Mouse (Mus musculus) forebrain, postnatal 0 days (tissue): Measurements from ENCODE around the gene Ankrd33b. TPM values are rescaled to one million over a fixed set of nuclear protein-coding genes. Genes with fewer than 3 reads are reported as not detected.

ENCODE experiments used
- ATAC-seq: fragments of 200-750 bp; cut with Nextera tagmentation; 2 replicates; pipeline ENCODE4 v1.8.0; 2017; ENCODE audit warnings: mild to moderate bottlenecking, moderate library complexity
- DNase-seq: peaks from one replicate; pipeline ENCODE4 v3.0.0-alpha.2; 2015
- H3K27ac ChIP-seq: fragments of 300-500 bp; sonication (generic); 2 replicates; pipeline ENCODE4 v1.5.1; 2014; ENCODE audit warnings: low read depth, mild to moderate bottlenecking, antibody characterized with exemption, low read length, moderate library complexity, mixed read lengths
- H3K27me3 ChIP-seq: fragments of 300-500 bp; sonication (generic); 2 replicates; pipeline ENCODE4 v1.6.1; 2014; ENCODE audit warnings: mild to moderate bottlenecking, low read length, mixed read lengths; ENCODE audit not compliant: insufficient read depth
- H3K36me3 ChIP-seq: fragments of 300-500 bp; sonication (generic); 2 replicates; pipeline ENCODE4 v1.6.1; 2014; ENCODE audit warnings: mild to moderate bottlenecking, moderate library complexity; ENCODE audit not compliant: insufficient read depth
- H3K4me1 ChIP-seq: fragments of 300-500 bp; sonication (generic); 2 replicates; pipeline ENCODE4 v1.6.1; 2014; ENCODE audit warnings: antibody characterized with exemption; ENCODE audit not compliant: insufficient read depth
- H3K4me2 ChIP-seq: fragments of 300-500 bp; sonication (generic); 2 replicates; pipeline ENCODE4 v1.6.1; 2014; ENCODE audit warnings: low read depth, mild to moderate bottlenecking, moderate library complexity
- H3K4me3 ChIP-seq: fragments of 300-500 bp; sonication (generic); 2 replicates; pipeline ENCODE4 v1.5.1; 2014; ENCODE audit warnings: low read depth, low read length, mixed read lengths
- H3K9ac ChIP-seq: fragments of 300-500 bp; sonication (generic); 2 replicates; pipeline ENCODE4 v1.6.1; 2014; ENCODE audit warnings: mild to moderate bottlenecking
- H3K9me3 ChIP-seq: fragments of 300-500 bp; sonication (generic); 2 replicates; pipeline ENCODE4 v1.6.1; 2016; ENCODE audit warnings: low read length
- CTCF ChIP-seq: sonication (generic); IDR thresholded peaks from 2 replicates; pipeline ENCODE4 v1.5.1; 2016; ENCODE audit warnings: antibody characterized with exemption, control low read depth, low read depth
- WGBS: fragments of 180-500 bp; shearing (Covaris S2); extraction: QIAGEN DNeasy Blood & Tissue Kit; methylation state at CpG from one replicate; pipeline ENCODE4 v1.1.7; 2014; 5-methylcytosine and 5-hydroxymethylcytosine counted together
- polyA plus RNA-seq: library from polyadenylated mRNA; unstranded; fragments of >200 nt; fragmentation: Nextera tagmentation; extraction: Ambion mirVana; gene quantifications from 2 replicates; pipeline ENCODE4 v1.2.1, GENCODE M21; 2015
- total RNA-seq: library from RNA; depleted of rRNA; stranded (reverse); fragments of >200 nt; gene quantifications from 2 replicates; pipeline ENCODE4 v1.2.3, GENCODE M21; 2014

The Ankrd33b gene
- total and polyA plus RNA-seq, 2 experiments from 2014 or later: 1.2 to 1.3 TPM

DNA sequence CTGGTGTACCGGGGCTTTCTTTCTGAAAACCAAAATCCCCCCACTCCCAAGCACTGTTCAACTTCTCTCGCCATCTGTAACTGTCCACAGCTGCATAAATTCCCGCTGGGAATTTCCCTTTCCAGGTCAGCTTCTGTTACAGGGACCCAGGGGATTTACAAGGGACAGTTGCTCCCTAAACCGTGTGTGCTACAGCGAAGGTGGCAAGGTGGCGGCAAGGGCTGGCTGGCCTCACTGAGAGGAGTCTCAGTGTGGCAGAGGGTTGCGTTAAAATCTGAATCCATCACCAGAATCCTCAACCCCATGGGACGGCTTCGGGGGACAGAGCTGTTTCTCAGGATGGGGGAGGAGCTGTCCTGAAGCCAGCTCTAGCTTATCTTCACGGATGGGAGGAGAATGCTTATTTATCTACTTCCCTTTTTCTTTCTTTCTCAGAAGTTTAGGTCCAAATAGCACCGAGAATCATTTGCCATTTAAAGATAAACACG is 1.6 kb upstream of the Ankrd33b start:
- WGBS: 20% methylated on average over 12 of the region's 12 CpGs
- Histone ChIP-seq H3K4me2 (no peak overlapping the region), H3K4me3 (no peak overlapping the region), H3K9ac (no peak overlapping the region), H3K36me3 (no peaks in the 10 kb centered on the region), H3K9me3 (no peaks in the 10 kb centered on the region), H3K27ac (no peak overlapping the region), H3K4me1 (peaks cover 9% of the 10 kb centered on the region), H3K27me3 (peaks cover 26% of the 10 kb centered on the region)
- no peak for TF ChIP-seq CTCF
- DNase-seq: no peak
- ATAC-seq: no peak

DNA sequence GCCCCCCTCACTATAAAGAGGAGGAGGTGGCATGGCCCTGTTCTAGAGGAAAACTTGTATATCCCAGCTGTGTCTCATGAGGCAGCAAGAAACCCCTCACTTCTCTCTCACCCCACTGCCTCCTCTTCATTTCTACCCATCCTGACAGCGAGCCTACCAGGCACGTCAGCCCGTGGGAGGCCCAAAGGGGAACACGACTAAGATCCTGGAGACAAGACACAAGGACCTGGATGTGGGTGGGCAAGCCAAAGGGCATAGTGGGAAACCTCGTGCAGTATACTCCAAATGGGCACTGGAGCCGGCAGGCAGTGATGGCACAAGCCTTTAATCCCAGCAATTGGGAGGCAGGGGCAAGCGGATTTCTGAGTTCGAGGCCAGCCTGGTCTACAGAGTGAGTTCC is 1.0 kb upstream of the Ankrd33b start:
- no peak for TF ChIP-seq CTCF
- Histone ChIP-seq H3K9ac (no peak overlapping the region), H3K4me3 (no peak overlapping the region), H3K36me3 (no peaks in the 10 kb centered on the region), H3K4me1 (peaks cover 9% of the 10 kb centered on the region), H3K9me3 (no peaks in the 10 kb centered on the region), H3K27ac (no peak overlapping the region), H3K4me2 (no peak overlapping the region), H3K27me3 (peaks cover 26% of the 10 kb centered on the region)
- ATAC-seq (no peak), DNase-seq (no peak)
- 30% methylated on average over 8 of the region's 8 CpGs for WGBS

DNA sequence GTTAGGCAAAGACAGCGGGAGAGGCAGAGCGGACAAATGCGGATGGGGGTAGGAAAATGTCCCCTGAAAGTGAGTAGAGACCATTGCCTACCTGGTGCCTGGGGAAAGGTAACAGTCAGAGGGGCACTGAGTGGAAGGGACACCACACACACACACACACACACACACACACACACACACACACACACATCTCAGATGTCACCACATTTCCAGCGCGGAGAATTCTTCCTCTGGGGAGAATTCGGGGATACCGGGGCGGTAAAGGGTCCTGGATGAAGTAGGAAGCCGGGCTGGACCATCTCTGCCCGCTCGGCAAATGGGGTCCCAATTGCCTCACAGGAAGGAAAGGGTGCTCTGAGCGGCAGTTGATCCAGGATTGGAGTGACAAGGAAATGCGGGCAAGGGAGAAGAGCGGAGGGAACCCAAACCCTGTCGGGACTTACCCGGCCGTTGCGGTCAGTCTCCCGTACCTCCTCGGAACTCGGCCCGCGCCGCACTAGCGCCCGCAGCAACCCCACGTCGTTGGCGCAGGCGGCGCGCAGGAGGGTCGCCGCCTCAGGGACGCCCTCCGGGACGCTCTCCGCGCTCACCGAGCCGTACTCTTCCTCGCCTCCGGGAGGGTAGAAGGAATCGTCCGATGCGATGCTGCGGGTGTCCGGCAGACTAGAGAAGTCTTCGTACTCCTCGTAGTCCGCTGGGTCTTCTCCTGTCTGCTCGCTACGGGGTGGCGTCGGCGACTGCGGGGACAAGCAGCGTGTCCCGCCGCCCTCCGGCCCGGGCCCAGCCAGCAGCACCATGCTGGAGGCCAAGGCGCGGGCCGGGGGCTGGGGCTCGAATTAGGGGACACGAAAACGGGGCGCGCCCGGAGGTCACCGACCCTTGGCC is 688 bp downstream of the Ankrd33b start:
- peaks cover 9% of the 10 kb centered on the region for H3K4me1 ChIP-seq
- H3K9me3 ChIP-seq: no peaks in the 10 kb centered on the region
- H3K27me3 ChIP-seq: peaks cover 26% of the 10 kb centered on the region
- ATAC-seq (peak; percentile 39), DNase-seq (no peak)
- WGBS: 1% methylated on average over 72 of the region's 72 CpGs
- H3K9ac ChIP-seq: peak overlapping the region; percentile 43
- no peak for TF ChIP-seq CTCF
- no peak overlapping the region for H3K27ac ChIP-seq
- H3K4me2 ChIP-seq: peak overlapping the region; percentile 86
- H3K36me3 ChIP-seq: no peaks in the 10 kb centered on the region
- H3K4me3 ChIP-seq: peak overlapping the region; percentile 55

DNA sequence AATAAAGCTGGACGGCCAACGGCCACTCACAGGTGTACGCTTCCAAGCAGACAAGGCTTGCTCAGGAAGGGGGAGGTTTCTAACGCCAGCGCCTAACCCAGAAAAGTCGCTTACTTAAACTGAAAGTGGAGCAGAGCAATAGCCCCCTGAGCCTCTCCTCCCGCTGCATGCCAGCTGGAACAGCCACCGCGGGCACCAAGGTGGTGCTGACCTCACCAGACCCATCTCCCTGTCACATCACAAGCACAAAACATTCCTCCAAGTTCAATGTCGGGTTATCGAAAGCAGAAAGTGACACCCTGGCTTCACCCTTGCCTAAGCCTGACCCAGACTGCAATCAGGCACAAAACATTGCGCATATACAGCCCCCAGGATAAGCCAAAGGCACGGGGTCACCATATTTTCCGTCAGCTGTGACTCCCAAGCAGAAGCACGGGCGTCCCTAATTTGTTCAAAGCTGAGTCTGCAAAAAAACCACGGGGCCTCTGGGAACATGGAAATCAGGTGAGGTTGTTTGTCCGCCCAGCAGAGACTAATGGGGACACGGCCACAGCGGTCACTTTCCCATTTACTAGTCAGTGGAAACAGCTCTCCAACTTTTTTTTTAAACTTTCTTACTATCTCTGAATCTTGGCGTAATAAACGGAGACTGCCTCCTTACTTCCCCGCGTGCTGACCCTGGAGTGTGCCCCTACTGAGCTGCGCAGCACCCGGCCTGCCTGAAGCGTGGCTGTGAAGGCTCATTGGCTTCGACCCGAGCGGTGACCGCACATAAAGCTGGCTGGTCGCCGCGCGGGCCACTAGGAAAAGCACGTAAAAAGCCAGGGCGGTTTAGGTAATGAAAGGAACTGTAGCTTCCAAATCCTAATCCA is 1.6 kb downstream of the Ankrd33b start:
- Histone ChIP-seq H3K36me3 (no peaks in the 10 kb centered on the region), H3K4me1 (peaks cover 9% of the 10 kb centered on the region), H3K9ac (no peak overlapping the region; the same call in 1 of the 2 replicates), H3K27ac (no peak overlapping the region), H3K9me3 (no peaks in the 10 kb centered on the region), H3K4me3 (peak overlapping the region; percentile 55), H3K4me2 (peak overlapping the region; percentile 86), H3K27me3 (peaks cover 26% of the 10 kb centered on the region)
- DNase-seq (no peak), ATAC-seq (no peak)
- TF ChIP-seq CTCF: no peak
- 4% methylated on average over 37 of the region's 37 CpGs for WGBS

DNA sequence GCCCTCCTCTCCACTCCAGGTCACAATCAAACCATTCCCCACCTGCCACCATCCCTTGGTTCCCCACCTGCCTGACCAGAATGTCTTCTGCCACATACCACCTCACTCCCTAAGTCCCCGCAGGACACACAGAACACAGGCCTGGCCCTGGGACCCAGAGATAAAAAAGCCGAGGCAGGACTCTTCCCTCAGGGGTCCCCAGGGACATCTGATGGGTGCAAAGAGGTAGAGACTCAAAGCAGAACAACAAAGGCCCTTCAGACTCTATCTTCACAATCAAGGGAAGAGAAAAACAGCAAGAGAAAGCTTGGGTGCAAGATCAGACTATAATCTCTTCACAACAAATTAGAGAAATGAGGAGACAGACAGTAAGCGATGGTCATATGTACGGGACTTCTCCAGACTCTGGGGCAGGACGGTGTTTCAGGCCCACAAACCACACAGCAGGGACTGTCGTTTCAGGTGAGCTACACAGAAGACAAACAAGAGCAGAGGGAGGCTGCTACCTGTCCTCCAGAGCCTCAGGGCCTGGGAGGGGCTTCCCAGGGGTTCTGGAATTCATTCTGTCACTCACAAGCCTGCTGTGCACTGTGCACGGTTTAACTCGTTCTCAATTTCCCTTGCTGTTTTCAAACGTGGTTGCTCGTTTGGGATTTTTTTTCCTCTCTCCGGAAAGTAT is 2.3 kb downstream of the Ankrd33b start:
- peaks cover 26% of the 10 kb centered on the region for H3K27me3 ChIP-seq

DNA sequence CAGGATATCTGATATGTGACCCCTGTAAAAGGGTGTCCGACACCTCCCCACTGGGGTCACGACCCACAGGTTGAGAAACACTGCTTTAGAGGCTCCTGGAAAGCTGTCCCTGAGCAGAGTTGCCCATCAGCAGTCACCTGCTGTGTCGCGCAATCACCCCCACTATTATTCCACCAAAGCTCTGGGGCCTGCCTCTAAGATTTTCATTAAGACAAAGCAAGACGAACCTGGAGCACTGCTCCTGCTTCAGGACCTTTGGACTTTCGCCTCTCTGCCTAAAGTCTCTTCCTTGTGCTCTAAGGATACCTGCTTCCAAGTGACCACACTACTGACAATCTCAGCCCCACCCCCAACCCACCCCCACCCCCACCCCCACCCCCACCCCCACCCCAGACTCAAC is 3.1 kb downstream of the Ankrd33b start:
- DNase-seq: no peak
- Histone ChIP-seq H3K4me2 (no peak overlapping the region), H3K9me3 (no peaks in the 10 kb centered on the region), H3K36me3 (no peaks in the 10 kb centered on the region), H3K27me3 (peaks cover 23% of the 10 kb centered on the region), H3K4me1 (peaks cover 9% of the 10 kb centered on the region), H3K27ac (no peak overlapping the region), H3K9ac (no peak overlapping the region), H3K4me3 (no peak overlapping the region)
- 70% methylated on average over 6 of the region's 6 CpGs for WGBS
- no peak for TF ChIP-seq CTCF
- ATAC-seq: no peak

More for the DNA sequence above, 2.3 kb downstream of the Ankrd33b start:
- Histone ChIP-seq H3K4me2 (peak overlapping the region; percentile 86; the same call in 1 of the 2 replicates), H3K9ac (no peak overlapping the region), H3K4me1 (peaks cover 9% of the 10 kb centered on the region), H3K9me3 (no peaks in the 10 kb centered on the region), H3K27ac (no peak overlapping the region), H3K4me3 (peak overlapping the region; percentile 55; the same call in 1 of the 2 replicates), H3K36me3 (no peaks in the 10 kb centered on the region)
- 27% methylated on average over 11 of the region's 11 CpGs for WGBS
- ATAC-seq (no peak), DNase-seq (no peak)
- TF ChIP-seq CTCF: no peak
